Mouse (Mus musculus) kidney, embryonic 14.5 days (tissue): ENCODE data around the gene Jpt1. TPM values are rescaled to one million over a fixed set of nuclear protein-coding genes. Genes with fewer than 3 reads are reported as not detected.
"Not testable (repeated sequence)": the region's sequence is repeated elsewhere in the genome, so short reads cannot be mapped to it uniquely, and the experiment has no call there.

ENCODE experiments used
- ATAC-seq: fragments of 200-750 bp; cut with Nextera tagmentation; 2 replicates; pipeline ENCODE4 v1.8.0; 2017; ENCODE audit warnings: moderate number of reproducible peaks, mild to moderate bottlenecking, moderate TSS enrichment, moderate library complexity; ENCODE audit not compliant: low FRiP score, low TSS enrichment
- H3K27ac ChIP-seq: fragments of 300-500 bp; sonication (generic); 2 replicates; pipeline ENCODE4 v1.5.1; 2014; ENCODE audit warnings: low read depth, mild to moderate bottlenecking, low read length, moderate library complexity, mixed read lengths
- H3K27me3 ChIP-seq: fragments of 300-500 bp; sonication (generic); 2 replicates; pipeline ENCODE4 v1.6.1; 2014; ENCODE audit warnings: mild to moderate bottlenecking, low read length; ENCODE audit not compliant: control insufficient read depth, insufficient read depth
- H3K36me3 ChIP-seq: fragments of 300-500 bp; sonication (generic); 2 replicates; pipeline ENCODE4 v1.6.1; 2014; ENCODE audit warnings: low read length, mixed read lengths; ENCODE audit not compliant: control insufficient read depth, insufficient read depth
- H3K4me1 ChIP-seq: fragments of 300-500 bp; sonication (generic); 2 replicates; pipeline ENCODE4 v1.6.1; 2014; ENCODE audit warnings: low read length, mixed read lengths; ENCODE audit not compliant: control insufficient read depth, insufficient read depth
- H3K4me2 ChIP-seq: fragments of 300-500 bp; sonication (generic); replicated peaks from 2 replicates; pipeline ENCODE4 v1.6.1; 2014; ENCODE audit warnings: low read depth, mild to moderate bottlenecking, low read length
- H3K4me3 ChIP-seq: fragments of 300-500 bp; sonication (generic); 2 replicates; pipeline ENCODE4 v1.5.1; 2014; ENCODE audit warnings: mild to moderate bottlenecking, low read length
- H3K9ac ChIP-seq: fragments of 300-500 bp; sonication (generic); 2 replicates; pipeline ENCODE4 v1.6.1; 2014; ENCODE audit warnings: low read depth, mild to moderate bottlenecking, low read length, moderate library complexity
- H3K9me3 ChIP-seq: fragments of 300-500 bp; sonication (generic); 2 replicates; pipeline ENCODE4 v1.6.1; 2016; ENCODE audit warnings: low read length; ENCODE audit not compliant: control insufficient read depth
- WGBS: fragments of 180-500 bp; shearing (Covaris S2); extraction: QIAGEN DNeasy Blood & Tissue Kit; methylation state at CpG from one replicate; pipeline ENCODE4 v1.1.7; 2014; 5-methylcytosine and 5-hydroxymethylcytosine counted together
- polyA plus RNA-seq: library from polyadenylated mRNA; unstranded; fragments of >200 nt; fragmentation: Nextera tagmentation; extraction: Ambion mirVana; gene quantifications from 2 replicates; pipeline ENCODE4 v1.2.1, GENCODE M21; 2014

Gene Jpt1
- polyA plus RNA-seq, 1 experiment from 2014 or later, result 487 TPM

DNA sequence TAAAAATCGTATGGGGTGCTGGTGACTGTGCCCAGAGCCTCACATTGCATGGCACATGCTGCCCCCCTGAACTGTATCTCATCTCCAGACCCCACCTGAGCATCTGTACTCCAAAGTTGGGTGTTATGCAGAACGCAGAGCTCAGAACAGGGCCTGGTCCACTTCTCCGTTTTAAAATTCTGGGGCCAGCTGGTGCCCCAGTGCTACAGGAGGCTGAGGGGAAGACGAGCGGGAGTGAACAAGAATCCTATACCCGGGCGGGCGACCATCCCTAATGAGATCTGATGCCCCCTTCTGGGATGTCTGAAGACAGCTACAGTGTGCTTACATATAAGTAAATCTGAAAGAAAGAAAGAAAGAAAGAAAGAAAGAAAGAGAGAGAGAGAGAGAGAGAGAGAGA is 53.2 kb downstream of the Jpt1 start:
- WGBS, result 32% methylated on average over 8 of the region's 8 CpGs
- H3K36me3 ChIP-seq, result no peaks in the 10 kb centered on the region
- ATAC-seq, result no peak

GRCm38 (mm10) chr11:115457405-115457804 is 56.8 kb downstream of the Jpt1 start:
- H3K9me3 ChIP-seq, result 0 out of 2 replicates have a peak, but pooled peaks cover 3% of the 10 kb centered on the region
- H3K4me1 ChIP-seq, result peaks cover 10% of the 10 kb centered on the region; the same call in 1 of the 2 replicates
- no peak for ATAC-seq
- 24% methylated on average over 6 of the region's 6 CpGs for WGBS
- H3K27me3 ChIP-seq, result no peaks in the 10 kb centered on the region
- no peak overlapping the region for H3K9ac ChIP-seq
- H3K36me3 ChIP-seq, result no peaks in the 10 kb centered on the region
- H3K27ac ChIP-seq, result no peak overlapping the region
- H3K4me2 ChIP-seq, result no peak overlapping the region
- no peak overlapping the region for H3K4me3 ChIP-seq

More for the DNA sequence above, 53.2 kb downstream of the Jpt1 start:
- no peak overlapping the region for H3K9ac ChIP-seq
- no peaks in the 10 kb centered on the region for H3K9me3 ChIP-seq
- peaks cover 10% of the 10 kb centered on the region; the same call in 1 of the 2 replicates for H3K4me1 ChIP-seq
- no peak overlapping the region for H3K27ac ChIP-seq
- H3K4me2 ChIP-seq, result no peak overlapping the region
- no peak overlapping the region for H3K4me3 ChIP-seq
- no peaks in the 10 kb centered on the region for H3K27me3 ChIP-seq

- no peak overlapping the region for H3K9ac ChIP-seq
- no peak overlapping the region for H3K27ac ChIP-seq
- H3K9me3 ChIP-seq, result 0 out of 2 replicates have a peak, but pooled peaks cover 3% of the 10 kb centered on the region
- H3K4me3 ChIP-seq, result no peak overlapping the region
- no peaks in the 10 kb centered on the region for H3K36me3 ChIP-seq
- WGBS, result 83% methylated on average over 4 of the region's 5 CpGs
- no peak overlapping the region for H3K4me2 ChIP-seq
- H3K4me1 ChIP-seq, result peaks cover 6% of the 10 kb centered on the region; the same call in 1 of the 2 replicates
- no peak for ATAC-seq
- H3K27me3 ChIP-seq, result no peaks in the 10 kb centered on the region
Measured at GRCm38 (mm10) chr11:115456182-115456581, 58.0 kb downstream of the Jpt1 start.

GRCm38 (mm10) chr11:115455619-115456018 is 58.6 kb downstream of the Jpt1 start:
- Histone ChIP-seq H3K4me1 (peaks cover 6% of the 10 kb centered on the region; the same call in 1 of the 2 replicates), H3K9ac (no peak overlapping the region), H3K27ac (no peak overlapping the region), H3K9me3 (0 out of 2 replicates have a peak, but pooled peaks cover 3% of the 10 kb centered on the region), H3K36me3 (no peaks in the 10 kb centered on the region), H3K4me2 (no peak overlapping the region), H3K4me3 (no peak overlapping the region), H3K27me3 (no peaks in the 10 kb centered on the region)
- no peak for ATAC-seq
- WGBS, result 87% methylated on average over 15 of the region's 15 CpGs

GRCm38 (mm10) chr11:115454822-115455221 is 59.4 kb downstream of the Jpt1 start:
- not testable (repeated sequence) for H3K4me3 ChIP-seq, H3K27ac ChIP-seq, H3K27me3 ChIP-seq, H3K4me2 ChIP-seq, ATAC-seq, H3K9me3 ChIP-seq, H3K9ac ChIP-seq, H3K36me3 ChIP-seq
- H3K4me1 ChIP-seq, result peaks cover 13% of the 10 kb centered on the region
- 86% methylated on average over 6 of the region's 6 CpGs for WGBS

DNA sequence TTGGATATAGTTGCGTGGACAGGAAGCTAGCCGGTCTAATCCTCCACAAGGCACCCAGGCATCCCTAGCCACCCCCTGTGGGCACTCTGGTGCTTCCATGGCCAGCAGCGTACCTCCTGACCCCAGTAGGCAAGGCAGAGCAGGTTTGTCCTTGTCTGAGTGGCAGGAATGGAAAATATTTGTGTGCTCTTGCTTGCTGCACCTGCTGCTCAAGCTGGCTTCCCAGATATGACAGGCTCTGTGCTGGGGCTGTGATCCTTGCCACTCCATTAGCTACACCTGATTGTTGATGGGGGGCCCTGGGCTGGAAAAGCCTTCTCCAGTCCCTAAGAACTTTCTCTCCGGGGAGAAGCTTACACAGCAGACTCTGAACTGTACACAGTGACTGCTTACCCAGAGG is 60.9 kb downstream of the Jpt1 start:
- H3K27me3 ChIP-seq, result no peaks in the 10 kb centered on the region
- 0 out of 2 replicates have a peak, but pooled peaks cover 3% of the 10 kb centered on the region for H3K9me3 ChIP-seq
- ATAC-seq, result no peak
- WGBS, result 56% methylated on average over 4 of the region's 4 CpGs
- H3K4me3 ChIP-seq, result no peak overlapping the region
- H3K4me2 ChIP-seq, result no peak overlapping the region
- H3K36me3 ChIP-seq, result no peaks in the 10 kb centered on the region
- no peak overlapping the region for H3K9ac ChIP-seq
- H3K27ac ChIP-seq, result no peak overlapping the region
- H3K4me1 ChIP-seq, result peaks cover 13% of the 10 kb centered on the region

DNA sequence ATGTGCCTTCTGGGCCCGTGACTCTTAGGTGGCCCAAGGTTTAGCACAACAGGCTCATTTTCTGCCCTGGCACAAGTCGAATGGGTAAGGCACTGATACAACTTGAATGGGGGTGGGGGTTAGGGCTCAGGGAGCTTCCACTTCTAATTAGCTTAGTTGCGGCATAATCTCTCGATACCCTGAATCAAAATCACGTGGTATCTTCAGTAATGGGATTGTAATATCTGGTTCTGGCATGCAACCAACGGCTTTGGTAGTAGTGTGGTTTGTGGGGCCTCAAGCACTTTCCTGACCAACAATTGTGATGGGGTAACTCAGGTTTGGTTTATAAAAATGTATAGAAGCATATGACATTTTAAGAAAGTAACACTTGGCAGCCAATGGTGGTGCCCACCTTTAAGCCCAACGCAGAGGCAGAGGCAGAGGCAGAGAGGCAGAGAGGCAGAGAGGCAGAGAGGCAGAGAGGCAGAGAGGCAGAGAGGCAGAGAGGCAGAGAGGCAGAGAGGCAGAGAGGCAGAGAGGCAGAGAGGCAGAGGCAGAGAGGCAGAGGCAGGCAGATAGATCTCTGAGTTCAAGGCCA is 61.8 kb downstream of the Jpt1 start:
- no peaks in the 10 kb centered on the region for H3K36me3 ChIP-seq
- 0 out of 2 replicates have a peak, but pooled peaks cover 3% of the 10 kb centered on the region for H3K9me3 ChIP-seq
- no peak overlapping the region for H3K27ac ChIP-seq
- H3K4me3 ChIP-seq, result no peak overlapping the region
- no peak overlapping the region for H3K9ac ChIP-seq
- 91% methylated on average over 7 of the region's 7 CpGs for WGBS
- H3K4me2 ChIP-seq, result no peak overlapping the region
- no peaks in the 10 kb centered on the region; the same call in 1 of the 2 replicates for H3K27me3 ChIP-seq
- H3K4me1 ChIP-seq, result peaks cover 14% of the 10 kb centered on the region
- ATAC-seq, result no peak

GRCm38 (mm10) chr11:115451781-115452241 is 62.4 kb downstream of the Jpt1 start:
- Histone ChIP-seq H3K27ac (no peak overlapping the region), H3K27me3 (no peaks in the 10 kb centered on the region; the same call in 1 of the 2 replicates), H3K4me3 (no peak overlapping the region), H3K9me3 (0 out of 2 replicates have a peak, but pooled peaks cover 3% of the 10 kb centered on the region), H3K9ac (no peak overlapping the region), H3K4me1 (peaks cover 14% of the 10 kb centered on the region), H3K4me2 (no peak overlapping the region), H3K36me3 (no peaks in the 10 kb centered on the region)
- WGBS, result 84% methylated on average over 8 of the region's 8 CpGs
- no peak for ATAC-seq

DNA sequence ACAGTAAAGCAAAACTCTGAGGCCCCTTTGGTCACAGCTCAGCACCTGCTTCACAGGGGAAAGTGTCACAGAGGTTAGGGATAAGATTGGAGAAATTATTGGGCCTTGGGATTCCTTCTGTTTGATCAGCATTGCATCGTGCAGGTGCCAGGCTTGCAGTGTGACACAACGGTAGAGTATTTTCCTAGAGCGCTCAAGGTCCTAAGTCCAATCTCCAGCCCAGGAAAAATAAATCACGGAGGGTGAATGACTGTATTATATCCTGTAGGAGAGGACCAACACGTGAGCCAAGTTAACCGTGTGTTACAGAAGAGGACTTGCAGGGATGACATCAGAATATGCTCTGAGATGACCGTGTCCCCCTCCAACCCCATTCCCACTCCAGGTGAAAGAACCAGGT is 64.0 kb downstream of the Jpt1 start:
- H3K4me1 ChIP-seq, result peaks cover 19% of the 10 kb centered on the region
- H3K4me2 ChIP-seq, result no peak overlapping the region
- no peak overlapping the region for H3K9ac ChIP-seq
- H3K9me3 ChIP-seq, result 0 out of 2 replicates have a peak, but pooled peaks cover 3% of the 10 kb centered on the region
- H3K4me3 ChIP-seq, result no peak overlapping the region
- WGBS, result 69% methylated on average over 7 of the region's 7 CpGs
- ATAC-seq, result no peak
- no peaks in the 10 kb centered on the region; the same call in 1 of the 2 replicates for H3K27me3 ChIP-seq
- H3K36me3 ChIP-seq, result no peaks in the 10 kb centered on the region
- H3K27ac ChIP-seq, result no peak overlapping the region
